10 mouse cellular contexts compared by ENCODE assay signal in genomic region chr6:64973968-64974367, GRCm38 (mm10).
A peak's percentile ranks its signal among the peaks of the same experiment; 100 is the strongest.
DNase-seq lines count a peak whose midpoint lies in the region; ATAC-seq and TF ChIP-seq lines count a peak whose summit lies in the region.
"Had no signal": no experiment of that assay in that cellular context is flagged by ENCODE, and none has a peak within 500 bp of the region (broad histone marks: within the 10 kb centered on the region; RNA-seq: fewer than 3 reads in every experiment).

No protein-coding gene starts in this region.

- WGBS in embryonic facial prominence, embryonic 10.5 days = 47% methylated on average over 2 of the region's 2 CpGs

- POLR2A ChIA-PET in Patski (lab: Charles Lee) = no interaction called here

- no peaks in the 10 kb centered on the region for H3K36me3 ChIP-seq in embryonic facial prominence, embryonic 10.5 days (replicated peaks)
- H3K36me3 ChIP-seq: heart, embryonic 15.5 days; lung, embryonic 15.5 days had no signal

- peak; percentile 43 for TF ChIP-seq CTCF in Patski (IDR thresholded peaks at IDR 0.05)

- in situ Hi-C loops in Patski (cut with MboI; ENCODE audit: low pct_unique_long_range_greater_than_20kb) = no loop called here

- no peaks in the 10 kb centered on the region for H3K4me1 ChIP-seq in embryonic facial prominence, embryonic 10.5 days
- H3K4me1 ChIP-seq: heart, embryonic 15.5 days; lung, embryonic 15.5 days had no signal

- H3K27ac ChIP-seq in embryonic facial prominence, embryonic 10.5 days (replicated peaks) = no peak overlapping the region
- H3K27ac ChIP-seq: heart, embryonic 15.5 days; lung, embryonic 15.5 days had no signal

- CTCF ChIA-PET in Patski (lab: Charles Lee) = no interaction called here

- DNase-seq in adrenal gland, adult (ENCODE audit: inconsistent age in 2 of 2, low spot score in 1 of 2) = peak; percentile 8 to 65
- no peak for DNase-seq in adrenal gland, adult 8-10 months
- DNase-seq in layer of hippocampus, postnatal 10 days (ENCODE audit: low spot score in 2 of 2) = peak; percentile 10 to 17
- no peak for DNase-seq in layer of hippocampus, postnatal 14 days (ENCODE audit: low spot score in 2 of 2)
- no peak for DNase-seq in Patski (ENCODE audit: low read depth, low spot score)
- peak; percentile 42 for DNase-seq in embryonic facial prominence, embryonic 10.5 days (ENCODE audit: low spot score)
- DNase-seq in mesoderm, embryonic 11.5 days (ENCODE audit: low read depth, low spot score) = peak; percentile 41

- no peak for ATAC-seq in Patski
- no peak for ATAC-seq in monocyte, adult 5-6 weeks (replicated peaks; ENCODE audit: insufficient number of reproducible peaks, low FRiP score, low TSS enrichment, poor library complexity, severe bottlenecking)

- no peak overlapping the region for H3K4me3 ChIP-seq in embryonic facial prominence, embryonic 10.5 days
- H3K4me3 ChIP-seq: heart, embryonic 15.5 days; lung, embryonic 15.5 days had no signal

- H3K9me3 ChIP-seq in embryonic facial prominence, embryonic 10.5 days = no peaks in the 10 kb centered on the region
- H3K9me3 ChIP-seq: heart, embryonic 15.5 days; lung, embryonic 15.5 days had no signal

- H3K27me3 ChIP-seq in Patski = peaks cover 10% of the 10 kb centered on the region
- no peaks in the 10 kb centered on the region for H3K27me3 ChIP-seq in embryonic facial prominence, embryonic 10.5 days (replicated peaks; ENCODE audit: low read depth, poor library complexity, severe bottlenecking)
- H3K27me3 ChIP-seq: heart, embryonic 15.5 days; lung, embryonic 15.5 days had no signal

Comparison
In these comparisons a context has a peak if more than half of its experiments do, and no peak if none do; other contexts are left out.
1. DNase-seq: peak in adrenal gland, adult (2 of 2), layer of hippocampus, postnatal 10 days (2 of 2), embryonic facial prominence, embryonic 10.5 days (single experiment) and mesoderm, embryonic 11.5 days (single experiment); none in adrenal gland, adult 8-10 months (single experiment), layer of hippocampus, postnatal 14 days (0 of 2) and Patski (single experiment).